Mouse (Mus musculus) inflammation-experienced regulatory T-cells, adult 16 weeks (primary cell): Measurements from ENCODE around the gene Gm8653. TPM values are rescaled to one million over a fixed set of nuclear protein-coding genes. Genes with fewer than 3 reads are reported as not detected.

Source experiments
- polyA plus RNA-seq: library from polyadenylated mRNA; unstranded; fragments of 100-300 nt; shearing (Covaris generic); gene quantifications from one replicate; pipeline ENCODE4 v1.2.1, GENCODE M21; 2017

Gm8653 gene
- polyA plus RNA-seq: not detected

DNA sequence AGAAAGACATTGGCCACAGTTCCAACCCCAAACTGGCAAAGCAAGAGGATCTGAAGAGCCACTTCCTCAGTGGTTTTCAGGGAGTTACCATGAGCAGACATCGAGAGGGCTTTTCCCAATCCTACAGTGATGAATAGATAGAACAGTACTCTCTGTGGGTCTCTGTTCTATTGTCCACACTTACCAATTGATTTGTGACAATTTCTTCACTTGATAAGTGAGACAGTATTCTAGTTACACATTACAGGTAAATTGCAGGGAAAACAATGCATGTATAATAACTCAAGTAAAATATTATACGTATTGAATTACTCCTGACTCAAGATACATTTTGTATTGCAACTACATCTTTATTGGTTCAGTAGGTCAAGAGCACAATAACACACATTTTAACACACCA is at the start of gene Gm8653:
Gm8653 (minus strand) TSS at position 101 of the 400 bp plus-strand sequence.

DNA sequence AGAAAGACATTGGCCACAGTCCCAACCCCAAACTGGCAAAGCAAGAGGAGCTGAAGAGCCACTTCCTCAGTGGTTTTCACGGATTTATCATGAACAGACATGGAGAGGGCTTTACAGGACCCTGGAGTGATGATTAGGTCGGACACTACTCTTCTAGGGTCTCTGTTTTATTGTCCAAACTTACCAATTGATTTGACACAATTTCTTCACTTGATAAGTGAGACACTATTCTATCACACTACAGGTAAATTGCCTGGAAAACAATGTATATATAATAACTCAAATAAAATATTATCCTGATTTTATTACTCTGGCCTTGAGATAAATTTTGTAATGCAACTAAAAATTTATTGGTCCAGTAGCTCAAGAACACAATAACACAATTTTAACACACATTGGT is 28.3 kb upstream of the Gm8653 start, which contains the start of gene Gm8453:
Gm8453 (minus strand) TSS at position 101 of the 400 bp plus-strand sequence.

DNA sequence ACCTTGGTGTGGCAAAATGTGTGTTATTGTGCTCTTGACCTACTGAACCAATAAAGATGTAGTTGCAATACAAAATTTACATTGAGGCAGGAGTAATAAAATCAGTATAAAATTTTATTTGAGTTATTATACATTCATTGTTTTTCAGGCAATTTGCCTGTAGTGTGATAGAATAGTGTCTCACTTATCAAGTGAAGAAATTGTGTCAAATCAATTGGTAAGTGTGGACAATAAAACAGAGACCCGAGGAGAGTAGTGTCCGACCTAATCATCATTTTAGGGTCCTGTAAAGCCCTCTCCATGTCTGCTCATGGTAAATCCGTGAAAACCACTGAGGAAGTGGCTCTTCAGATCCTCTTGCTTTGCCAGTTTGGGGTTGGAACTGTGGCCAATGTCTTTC is 12.0 kb downstream of the Gm8653 start, which contains the start of gene Vmn1r143:
Vmn1r143 (plus strand) TSS at position 301 of the 400 bp plus-strand sequence.

GRCm38 (mm10) chr7:22163935-22164334 is 37.1 kb downstream of the Gm8653 start, which contains the start of gene Vmn1r142:
Gene Vmn1r142 (minus strand): TSS chr7:22164035.

Other genes starting within 250 kb of the Gm8653 start
- not detected for gene Vmn1r137, start 206.7 kb downstream of the Gm8653 start, polyA plus RNA-seq
- not detected for gene Vmn1r138, start 172.4 kb downstream of the Gm8653 start, polyA plus RNA-seq
- gene Gm6176, start 145.0 kb downstream of the Gm8653 start, polyA plus RNA-seq: not detected
- not detected for gene Vmn1r139, start 132.2 kb downstream of the Gm8653 start, polyA plus RNA-seq
- not detected for gene Gm16451, start 83.0 kb downstream of the Gm8653 start, polyA plus RNA-seq
- not detected for gene Gm10666, start 66.5 kb downstream of the Gm8653 start, polyA plus RNA-seq
- not detected for gene Vmn1r142, start 37.2 kb downstream of the Gm8653 start, polyA plus RNA-seq
- not detected for gene Vmn1r143, start 11.9 kb downstream of the Gm8653 start, polyA plus RNA-seq
- not detected for gene Gm8453, start 28.2 kb upstream of the Gm8653 start, polyA plus RNA-seq
- gene Gm4187, start 128.5 kb upstream of the Gm8653 start, polyA plus RNA-seq: not detected
- gene Gm8660, start 169.8 kb upstream of the Gm8653 start, polyA plus RNA-seq: not detected
- not detected for gene Vmn1r148, start 212.3 kb upstream of the Gm8653 start, polyA plus RNA-seq
- gene Vmn1r149, start 237.0 kb upstream of the Gm8653 start, polyA plus RNA-seq: not detected